Mouse (Mus musculus) small intestine, adult 2 months (tissue): ENCODE measurements at regions not wholly inside any gene's neighbourhood (a gene's known extent, or its start where the extent isn't known, plus 50 kb on each side); places are given as distances from the start of the nearest gene placed in this dataset.
A peak's percentile ranks its signal among the peaks of the same experiment; 100 is the strongest.

ENCODE experiments used
- H3K27ac ChIP-seq: fragments of 200-500 bp; 2 replicates; pipeline ENCODE4 v1.5.1; 2012; ENCODE audit warnings: low read depth, low read length, control low read depth, inconsistent platforms; ENCODE audit not compliant: insufficient read depth
- H3K27me3 ChIP-seq: fragments of 200-500 bp; 2 replicates; pipeline ENCODE4 v1.6.1; 2012; ENCODE audit warnings: mild to moderate bottlenecking, moderate library complexity, low read length, inconsistent platforms; ENCODE audit not compliant: control insufficient read depth, insufficient read depth
- H3K36me3 ChIP-seq: fragments of 200-500 bp; 2 replicates; pipeline ENCODE4 v1.6.1; 2012; ENCODE audit warnings: mild to moderate bottlenecking, low read length, control low read depth, inconsistent platforms; ENCODE audit not compliant: control insufficient read depth, insufficient read depth
- H3K4me1 ChIP-seq: fragments of 200-500 bp; 2 replicates; pipeline ENCODE4 v1.6.1; 2012; ENCODE audit warnings: low read length, inconsistent platforms, mixed read lengths; ENCODE audit not compliant: control insufficient read depth, insufficient read depth, insufficient read length
- H3K4me3 ChIP-seq: fragments of 200-500 bp; 2 replicates; pipeline ENCODE4 v1.5.1; 2012; ENCODE audit warnings: low read depth, mild to moderate bottlenecking, control low read depth, inconsistent platforms, low read length, moderate library complexity
- CTCF ChIP-seq: fragments of 200-500 bp; IDR thresholded peaks from 2 replicates; pipeline ENCODE4 v1.5.1; 2012; ENCODE audit warnings: low read depth, mild to moderate bottlenecking, control low read depth, inconsistent platforms, low read length, moderate library complexity, mixed read lengths; ENCODE audit not compliant: insufficient replicate concordance, insufficient read length; ENCODE audit errors: extremely low read depth
- POLR2A ChIP-seq: fragments of 200-500 bp; IDR thresholded peaks from 2 replicates; pipeline ENCODE4 v1.6.1; 2012; ENCODE audit warnings: low read depth, mild to moderate bottlenecking, control low read depth, inconsistent platforms, low read length, moderate library complexity
- WGBS: fragments of 180-500 bp; shearing (Covaris S2); methylation state at CpG from one replicate; pipeline ENCODE4 v1.1.7; 2018; 5-methylcytosine and 5-hydroxymethylcytosine counted together

DNA sequence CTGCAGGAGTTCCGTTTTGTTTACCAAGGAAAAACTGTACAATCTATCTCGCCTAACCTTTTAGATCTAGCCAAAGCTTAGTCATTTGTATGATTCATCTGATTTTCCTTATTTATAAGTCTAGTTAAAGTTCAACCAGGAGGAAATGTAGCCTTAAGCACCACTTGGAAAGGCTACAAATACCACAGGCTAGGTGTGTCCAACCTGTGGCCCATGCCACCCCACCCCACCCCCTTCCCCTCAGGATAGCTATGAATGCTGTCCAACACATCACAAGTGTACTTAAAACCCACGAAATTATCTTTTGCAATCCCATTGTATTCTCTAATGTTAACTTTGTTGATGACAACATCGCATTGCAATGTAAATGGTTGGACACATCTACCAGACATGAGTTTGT, 102.9 kb upstream of the Klf14 start:
- TF ChIP-seq CTCF (no peak), POLR2A (no peak)
- H3K36me3 ChIP-seq = peaks cover 66% of the 10 kb centered on the region
- H3K27me3 ChIP-seq = no peaks in the 10 kb centered on the region
- no peak overlapping the region for H3K4me3 ChIP-seq
- 45% methylated on average over 4 of the region's 4 CpGs for WGBS
- no peak overlapping the region; the same call in 1 of the 2 replicates for H3K27ac ChIP-seq
- H3K4me1 ChIP-seq = no peaks in the 10 kb centered on the region; the same call in 1 of the 2 replicates

DNA sequence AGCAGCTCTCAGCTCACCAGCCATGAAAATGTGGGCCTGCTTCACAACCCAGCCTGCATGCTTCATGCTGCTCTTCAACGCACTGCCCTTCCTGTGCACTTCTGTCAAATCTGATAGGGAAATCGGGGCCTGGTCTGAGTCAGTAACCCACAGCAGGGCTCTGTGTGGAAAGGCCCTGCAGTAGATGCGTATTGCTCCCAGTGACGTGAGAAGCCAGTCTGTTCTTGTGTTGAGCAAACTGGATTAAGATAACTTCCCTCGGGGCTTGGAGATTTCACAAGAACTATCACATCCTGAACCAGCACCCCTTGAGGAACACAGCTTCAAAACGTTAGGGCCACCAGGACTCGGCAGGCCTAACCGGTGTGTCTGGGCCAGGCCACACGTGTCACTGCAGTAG, 106.5 kb upstream of the Klf14 start:
- no peak overlapping the region for H3K27ac ChIP-seq
- peaks cover 20% of the 10 kb centered on the region for H3K4me1 ChIP-seq
- no peak for TF ChIP-seq POLR2A
- TF ChIP-seq CTCF = no peak
- H3K36me3 ChIP-seq = peaks cover 59% of the 10 kb centered on the region
- H3K4me3 ChIP-seq = no peak overlapping the region
- no peaks in the 10 kb centered on the region for H3K27me3 ChIP-seq
- 62% methylated on average over 9 of the region's 9 CpGs for whole genome bisulfite sequencing

DNA sequence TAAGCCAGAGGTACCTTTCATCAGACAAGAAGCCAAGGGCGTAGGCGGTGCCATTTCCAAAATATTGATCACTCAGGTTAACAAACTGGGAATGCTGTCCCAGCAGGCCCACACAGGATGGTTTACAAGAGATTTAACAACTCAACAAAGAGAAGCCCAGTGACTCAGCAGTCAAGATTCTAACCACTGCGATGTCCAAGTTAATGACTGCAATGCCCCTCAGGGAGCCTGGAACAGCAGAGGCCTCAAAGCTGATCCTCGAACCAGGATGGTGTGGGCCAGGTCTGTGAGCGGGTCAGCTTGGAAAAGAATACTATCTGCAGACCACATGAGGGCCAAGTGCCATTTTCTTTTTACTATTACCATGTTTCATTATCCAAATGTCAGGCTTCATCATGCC, 108.0 kb upstream of the Klf14 start:
- WGBS = 92% methylated on average over 5 of the region's 5 CpGs
- H3K36me3 ChIP-seq = peaks cover 50% of the 10 kb centered on the region
- peaks cover 22% of the 10 kb centered on the region for H3K4me1 ChIP-seq
- no peaks in the 10 kb centered on the region for H3K27me3 ChIP-seq
- H3K4me3 ChIP-seq = no peak overlapping the region
- TF ChIP-seq POLR2A = no peak
- TF ChIP-seq CTCF = no peak
- H3K27ac ChIP-seq = no peak overlapping the region

DNA sequence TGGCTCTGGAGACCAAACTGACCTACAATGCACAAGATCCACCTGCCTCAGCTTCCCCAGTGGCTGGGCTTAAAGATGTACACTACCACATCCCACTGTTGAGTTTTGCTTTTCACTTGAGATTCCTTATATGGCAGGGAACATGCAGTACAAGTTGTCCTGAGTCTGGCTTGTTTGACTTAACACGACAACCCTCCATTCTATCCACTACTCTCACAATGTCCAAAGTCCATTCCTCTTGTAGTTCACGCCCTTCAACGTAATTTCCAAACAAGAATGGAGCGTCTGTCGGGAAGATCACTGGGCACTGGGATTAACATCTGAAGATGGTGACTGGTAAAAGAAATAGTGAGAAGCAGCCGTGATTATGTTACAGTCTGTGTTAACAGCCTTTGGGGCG, 108.6 kb upstream of the Klf14 start:
- peak overlapping the region; percentile 67 for H3K27ac ChIP-seq
- 28% methylated on average over 7 of the region's 7 CpGs for WGBS
- TF ChIP-seq CTCF (no peak), POLR2A (no peak)
- no peak overlapping the region for H3K4me3 ChIP-seq
- H3K4me1 ChIP-seq = peaks cover 22% of the 10 kb centered on the region
- H3K27me3 ChIP-seq = no peaks in the 10 kb centered on the region
- peaks cover 47% of the 10 kb centered on the region for H3K36me3 ChIP-seq

DNA sequence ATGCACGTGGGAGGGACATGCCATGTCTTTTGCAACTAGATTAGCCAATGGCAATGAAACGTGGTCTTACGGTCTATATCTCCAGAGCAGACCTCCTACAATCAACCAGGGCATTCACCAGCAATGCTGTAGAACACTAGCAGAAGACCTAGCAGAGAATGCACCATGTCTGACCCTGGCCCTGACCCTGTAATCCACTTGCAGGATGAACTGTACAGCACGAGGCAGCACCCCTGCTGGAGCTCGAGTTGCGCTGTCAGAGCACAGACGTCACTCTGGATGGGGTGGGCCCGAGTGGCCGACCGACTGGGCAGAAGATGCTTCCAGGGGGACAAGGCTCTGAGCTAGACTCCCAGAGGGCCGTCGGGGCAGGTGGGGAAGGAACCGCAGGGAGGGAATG, 110.4 kb upstream of the Klf14 start:
- 89% methylated on average over 13 of the region's 13 CpGs for WGBS
- Histone ChIP-seq H3K36me3 (peaks cover 37% of the 10 kb centered on the region), H3K27me3 (no peaks in the 10 kb centered on the region), H3K4me3 (no peak overlapping the region), H3K27ac (no peak overlapping the region), H3K4me1 (peaks cover 33% of the 10 kb centered on the region)
- TF ChIP-seq POLR2A (no peak), CTCF (no peak)

DNA sequence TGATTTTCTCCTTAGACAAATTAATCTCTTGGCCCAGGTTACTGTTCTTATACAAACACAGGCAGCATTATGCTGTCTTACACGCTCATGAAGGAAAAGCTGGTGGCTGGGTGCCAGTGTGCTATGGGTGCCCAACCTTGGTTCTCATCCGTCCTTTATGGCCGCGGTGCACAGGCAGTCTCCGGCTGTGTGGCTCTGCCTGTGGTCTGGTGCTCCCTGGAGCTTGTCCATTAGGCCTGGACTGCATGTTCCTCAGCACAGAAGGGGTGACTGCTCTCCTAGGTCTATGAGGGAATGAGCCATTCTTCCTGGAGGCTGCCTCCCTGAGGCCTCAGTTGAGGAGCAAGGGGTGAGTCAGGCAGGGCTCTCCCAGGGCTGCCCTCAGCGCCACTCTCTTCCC, 111.7 kb upstream of the Klf14 start:
- TF ChIP-seq CTCF (no peak), POLR2A (no peak)
- peaks cover 31% of the 10 kb centered on the region for H3K36me3 ChIP-seq
- peaks cover 41% of the 10 kb centered on the region for H3K4me1 ChIP-seq
- no peaks in the 10 kb centered on the region for H3K27me3 ChIP-seq
- WGBS = 31% methylated on average over 6 of the region's 6 CpGs
- no peak overlapping the region for H3K4me3 ChIP-seq
- no peak overlapping the region for H3K27ac ChIP-seq

DNA sequence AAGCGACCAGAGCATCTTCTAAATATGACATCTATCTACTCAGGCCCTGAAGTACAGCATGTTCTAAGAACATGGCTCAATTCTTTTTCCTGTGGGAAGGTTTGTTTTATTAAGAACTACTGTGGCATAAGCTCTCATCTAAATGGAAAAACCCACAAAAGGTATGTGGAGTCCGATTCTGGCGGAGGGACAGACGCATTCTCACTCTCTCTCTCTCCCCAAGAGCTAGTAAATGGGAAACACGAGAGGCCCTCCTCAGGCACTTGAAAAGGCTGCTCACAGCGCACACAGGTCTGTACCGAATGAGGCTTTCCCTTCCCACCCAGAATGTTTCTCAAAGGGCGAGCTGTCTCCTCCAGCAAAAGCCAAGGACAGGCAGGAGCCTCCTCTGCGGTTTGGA, 112.1 kb upstream of the Klf14 start:
- Histone ChIP-seq H3K36me3 (peaks cover 28% of the 10 kb centered on the region), H3K4me3 (no peak overlapping the region), H3K27me3 (no peaks in the 10 kb centered on the region), H3K4me1 (peaks cover 42% of the 10 kb centered on the region), H3K27ac (no peak overlapping the region)
- WGBS = 80% methylated on average over 9 of the region's 9 CpGs
- TF ChIP-seq CTCF (no peak), POLR2A (no peak)

DNA sequence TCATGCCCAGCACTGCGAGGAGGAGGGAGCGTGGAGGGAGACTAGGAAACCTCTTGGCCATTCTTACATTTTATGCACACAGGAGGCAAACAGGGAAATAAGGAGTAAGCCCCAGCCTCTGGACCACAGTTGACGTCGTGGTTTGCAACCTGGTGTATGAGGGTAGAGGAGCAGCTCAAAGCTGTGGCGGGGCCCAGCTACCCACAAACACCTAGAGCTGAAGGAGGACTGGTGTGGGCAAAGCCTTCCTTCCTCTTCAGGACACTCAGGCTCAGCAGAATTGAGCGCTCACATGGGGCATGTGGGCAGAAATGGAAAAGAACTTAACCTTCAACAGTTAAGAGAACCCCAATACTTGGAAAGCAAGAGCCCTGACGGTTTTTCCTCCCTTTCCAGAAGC, 113.2 kb upstream of the Klf14 start:
- WGBS = 85% methylated on average over 7 of the region's 7 CpGs
- no peak overlapping the region for H3K4me3 ChIP-seq
- peaks cover 18% of the 10 kb centered on the region for H3K36me3 ChIP-seq

More for the DNA sequence above, 113.2 kb upstream of the Klf14 start:
- no peak overlapping the region for H3K27ac ChIP-seq
- TF ChIP-seq CTCF (no peak), POLR2A (no peak)
- no peaks in the 10 kb centered on the region for H3K27me3 ChIP-seq
- H3K4me1 ChIP-seq = peaks cover 44% of the 10 kb centered on the region
